Mouse (Mus musculus): ENCODE results near the gene Olfr1097.

Gene Olfr1097

DNA sequence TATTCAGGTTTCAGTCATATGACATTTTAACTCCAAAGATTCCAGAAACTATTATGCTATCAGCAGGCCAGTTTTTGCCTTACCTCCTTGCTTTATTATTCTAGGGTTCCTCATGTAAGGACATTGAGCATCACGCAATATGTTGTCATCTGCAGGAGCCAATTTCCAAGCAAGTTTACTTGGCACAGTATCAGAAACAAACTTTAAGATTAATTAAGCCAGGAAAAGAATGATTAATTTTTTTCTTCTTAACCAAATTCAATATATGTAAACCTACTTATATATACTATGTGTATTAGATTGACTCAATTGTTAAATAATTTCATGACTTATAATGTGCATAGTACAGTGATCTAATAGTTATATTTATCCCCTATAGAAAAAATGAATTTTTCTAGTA, at the start of gene Olfr1097:
Gene Olfr1097 (minus strand): TSS at position 101 of the 400 bp plus-strand sequence.
- TF ChIP-seq GATA4 (IDR thresholded peaks at IDR 0.05; ENCODE audit: insufficient replicate concordance, low read length): no peak

DNA sequence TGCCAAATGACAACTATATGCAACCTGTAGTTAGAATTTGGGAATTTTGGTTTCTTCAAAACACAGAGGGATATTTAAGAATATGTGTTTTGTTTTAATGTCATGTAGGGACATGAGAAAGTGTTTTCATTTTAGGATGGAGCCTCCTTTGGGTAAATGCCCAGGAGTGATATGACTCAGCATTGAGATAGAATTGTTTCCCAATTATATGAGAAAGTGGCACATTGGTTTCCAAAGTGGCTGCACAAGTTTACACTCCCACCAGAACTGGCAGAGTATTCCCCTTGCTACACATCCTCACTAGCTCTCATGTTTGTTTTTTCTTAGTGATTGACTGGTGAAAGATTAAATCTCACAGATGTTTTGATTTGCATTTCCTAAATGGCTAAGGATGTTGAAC, 34.5 kb upstream of the Olfr1097 start:
- no peak for TF ChIP-seq GATA4 (IDR thresholded peaks at IDR 0.05; ENCODE audit: insufficient replicate concordance, low read length)

DNA sequence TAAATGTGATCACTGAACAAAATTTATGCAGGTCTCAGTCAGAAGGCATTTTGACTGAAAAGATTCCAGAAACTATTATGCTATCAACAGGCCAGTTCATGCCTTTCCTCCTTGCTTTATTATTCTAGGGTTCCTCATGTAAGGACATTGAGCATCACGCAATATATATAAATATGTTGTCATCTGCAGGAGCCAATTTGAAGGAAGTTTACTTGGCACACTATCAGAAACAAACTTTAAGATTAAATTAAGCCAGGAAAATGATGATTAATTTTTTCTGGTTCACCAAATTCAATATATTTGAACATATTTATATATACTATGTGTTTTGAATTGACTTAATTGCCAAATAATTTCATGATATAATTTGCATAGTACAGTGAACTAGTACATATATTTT, 32.4 kb upstream of the Olfr1097 start, which contains the start of gene Olfr1098:
Gene Olfr1098 (minus strand): TSS at position 101 of the 400 bp plus-strand sequence.
- no peak for TF ChIP-seq GATA4 (IDR thresholded peaks at IDR 0.05; ENCODE audit: insufficient replicate concordance, low read length)

DNA sequence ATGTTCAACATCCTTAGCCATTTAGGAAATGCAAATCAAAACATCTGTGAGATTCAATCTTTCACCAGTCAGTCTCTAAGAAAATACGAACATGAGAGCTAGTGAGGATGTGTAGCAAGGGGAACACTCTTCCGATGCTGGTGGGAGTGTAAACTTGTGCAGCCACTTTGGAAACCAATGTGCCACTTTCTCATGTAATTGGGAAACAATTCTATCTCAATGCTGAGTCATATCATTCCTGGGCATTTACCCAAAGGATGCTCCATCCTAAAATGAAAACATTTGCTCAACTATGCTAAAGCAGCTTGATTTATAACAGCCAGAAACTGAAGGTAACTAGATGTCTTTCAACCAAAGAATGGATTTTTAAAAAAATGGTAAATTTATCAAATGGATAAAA, 13.6 kb upstream of the Olfr1097 start:
- no peak for TF ChIP-seq GATA4 (IDR thresholded peaks at IDR 0.05; ENCODE audit: insufficient replicate concordance, low read length)

DNA sequence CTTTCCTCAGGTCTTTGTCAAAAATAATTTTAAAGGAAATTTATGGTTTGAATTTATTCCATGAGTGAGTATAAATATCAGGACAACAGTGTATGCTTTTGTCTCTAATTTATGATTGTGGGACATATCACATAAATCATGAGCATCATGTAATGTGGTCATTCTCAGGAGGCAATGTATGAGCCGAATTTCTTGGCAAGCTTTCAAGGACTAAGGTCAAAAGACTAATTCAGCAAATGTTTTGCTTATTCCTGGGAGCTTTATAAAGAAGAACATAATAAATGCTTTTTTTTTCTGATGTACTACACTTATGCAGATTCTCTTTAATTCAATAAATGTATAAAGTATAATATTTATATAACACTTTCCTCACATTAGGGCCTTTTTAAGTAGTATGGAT, 17.3 kb downstream of the Olfr1097 start, which contains the start of gene Gm13723:
Gene Gm13723 (minus strand): TSS at position 101 of the 400 bp plus-strand sequence.
- no peak for TF ChIP-seq GATA4 (IDR thresholded peaks at IDR 0.05; ENCODE audit: insufficient replicate concordance, low read length)

DNA sequence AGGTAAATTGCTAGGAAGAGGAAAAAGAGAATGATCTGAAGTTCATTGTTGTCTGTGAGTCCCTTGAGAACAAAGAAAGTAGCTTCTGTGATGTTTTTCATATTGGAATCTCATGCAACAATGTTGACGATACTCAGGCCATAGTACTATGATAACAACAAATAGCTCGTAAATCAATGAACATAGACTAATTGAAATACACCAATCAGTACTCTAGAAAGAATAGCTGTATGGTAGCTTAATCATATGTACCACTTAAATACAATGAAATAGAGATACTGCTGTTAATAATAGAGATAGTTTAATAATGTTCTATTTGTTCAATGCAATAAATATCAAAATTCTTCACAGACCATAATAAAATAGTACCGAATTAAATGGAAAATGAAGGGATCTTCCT, 40.4 kb downstream of the Olfr1097 start, which contains the start of gene Olfr1095:
Gene Olfr1095 (minus strand): TSS at position 101 of the 400 bp plus-strand sequence.
- TF ChIP-seq GATA4 (IDR thresholded peaks at IDR 0.05; ENCODE audit: insufficient replicate concordance, low read length): no peak

Data from liver, adult (tissue).